Mouse (Mus musculus): ENCODE data around the gene Ankmy2. TPM values are rescaled to one million over a fixed set of nuclear protein-coding genes. Genes with fewer than 3 reads are reported as not detected.
"Not testable (repeated sequence)": the region's sequence is repeated elsewhere in the genome, so short reads cannot be mapped to it uniquely, and the experiment has no call there.

Gene Ankmy2
- total RNA-seq, 1 experiment from 2014 or later = 28.4 TPM

DNA sequence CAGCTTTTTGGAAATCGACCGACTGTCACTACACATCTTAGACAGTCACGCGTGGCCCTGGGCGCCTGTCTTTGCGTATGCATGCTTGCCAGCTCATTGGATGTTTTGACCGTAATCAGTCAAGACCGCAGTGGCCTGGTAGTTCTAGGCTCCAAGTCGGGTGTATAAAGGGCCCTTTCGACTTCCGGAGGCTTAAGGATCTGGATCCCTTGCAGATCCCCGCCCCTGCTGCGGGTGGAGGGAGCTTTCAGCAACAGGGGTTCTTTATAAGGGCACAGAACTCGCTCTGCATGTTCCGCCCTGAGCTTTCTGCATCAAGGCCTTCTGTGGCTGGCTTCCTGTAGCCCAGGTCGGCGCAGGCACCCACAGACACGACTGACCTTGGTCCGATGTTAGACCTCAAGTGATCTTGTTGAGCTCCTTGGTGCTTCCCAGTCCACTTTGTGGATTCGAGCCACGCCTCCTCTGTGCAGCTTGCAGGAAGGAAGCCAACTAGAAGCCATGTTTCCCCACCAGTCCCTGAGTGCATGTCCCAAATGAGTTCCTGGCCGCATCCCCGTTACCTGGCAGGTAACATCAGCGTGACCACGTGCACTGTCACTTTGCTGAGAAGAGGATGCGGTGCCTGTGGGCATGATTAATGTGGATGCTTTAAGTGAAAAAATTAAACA is 859 bp downstream of the Ankmy2 start, which contains the start of gene Bzw2:
Bzw2 (minus strand) TSS at position 443 of the 671 bp plus-strand sequence.
- peak; percentile 79 for DNase-seq

DNA sequence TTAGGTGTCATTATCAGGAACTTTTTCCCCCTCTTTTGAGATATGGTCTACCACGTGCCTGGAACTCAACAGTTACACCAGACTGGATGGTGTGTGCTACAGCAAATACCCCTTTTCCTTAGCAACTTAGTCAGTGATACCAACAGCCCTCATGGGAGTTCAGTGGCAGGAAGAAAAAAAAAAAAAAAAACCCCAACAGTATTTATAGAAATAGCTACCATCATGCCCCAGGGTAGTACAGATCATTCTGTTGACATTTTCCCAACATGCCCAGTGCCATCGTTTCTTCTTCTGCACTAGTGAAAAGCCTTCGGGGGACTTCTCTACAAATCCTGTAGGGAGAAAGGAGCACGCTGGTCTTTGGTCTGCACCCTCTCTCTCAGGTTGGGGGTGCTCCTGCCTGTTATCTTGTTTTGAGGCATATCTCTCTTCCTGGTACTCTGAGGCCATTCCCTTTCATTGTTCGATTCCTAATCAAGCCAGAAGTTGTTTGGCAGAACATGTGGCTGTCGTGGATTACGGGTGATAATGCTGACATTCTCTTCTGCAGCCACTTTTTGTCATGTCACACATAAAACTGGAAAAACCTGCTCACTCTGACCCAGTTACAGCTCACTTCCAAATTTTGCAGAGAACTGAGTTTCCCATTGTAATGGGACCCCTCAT is 7.3 kb downstream of the Ankmy2 start:
- no peak for DNase-seq

DNA sequence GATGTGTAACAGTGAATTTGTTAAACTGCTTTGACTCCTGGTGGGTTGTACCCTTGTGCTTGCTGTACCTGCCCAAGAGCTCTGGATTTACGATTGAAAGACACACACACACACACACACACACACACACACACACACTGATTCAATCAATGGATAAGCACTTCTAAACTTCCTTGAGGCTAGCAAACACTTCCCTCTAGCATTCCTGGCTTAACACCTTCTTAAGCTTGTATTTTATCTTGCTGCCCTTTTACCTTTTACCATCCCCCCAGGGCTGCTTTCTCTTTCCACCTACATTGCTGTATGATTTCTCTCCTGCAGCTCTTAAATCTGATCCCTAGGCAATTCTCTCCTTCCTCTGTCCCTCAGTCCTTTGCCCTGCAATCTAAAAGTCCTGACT is 8.4 kb downstream of the Ankmy2 start:
- DNase-seq = no peak

DNA sequence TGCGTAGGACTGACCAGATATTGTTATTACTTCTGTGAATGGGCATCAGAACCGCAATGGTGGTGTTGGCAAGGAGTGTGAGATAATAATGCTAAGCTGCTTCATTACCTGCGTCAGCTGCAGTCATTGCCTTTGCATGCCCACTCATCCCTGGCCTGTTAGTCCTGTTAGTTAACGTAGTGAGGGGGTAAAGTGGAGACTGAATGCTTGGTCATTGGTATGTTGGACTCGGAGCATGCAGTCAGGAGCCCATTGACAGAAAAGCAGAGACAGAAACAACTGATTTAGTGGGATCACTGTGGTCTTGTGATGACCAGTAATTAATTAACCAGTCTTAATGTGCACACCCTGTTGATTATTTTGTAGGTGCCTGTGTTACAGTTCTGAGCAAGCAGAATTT is 20.3 kb downstream of the Ankmy2 start:
- DNase-seq = no peak

DNA sequence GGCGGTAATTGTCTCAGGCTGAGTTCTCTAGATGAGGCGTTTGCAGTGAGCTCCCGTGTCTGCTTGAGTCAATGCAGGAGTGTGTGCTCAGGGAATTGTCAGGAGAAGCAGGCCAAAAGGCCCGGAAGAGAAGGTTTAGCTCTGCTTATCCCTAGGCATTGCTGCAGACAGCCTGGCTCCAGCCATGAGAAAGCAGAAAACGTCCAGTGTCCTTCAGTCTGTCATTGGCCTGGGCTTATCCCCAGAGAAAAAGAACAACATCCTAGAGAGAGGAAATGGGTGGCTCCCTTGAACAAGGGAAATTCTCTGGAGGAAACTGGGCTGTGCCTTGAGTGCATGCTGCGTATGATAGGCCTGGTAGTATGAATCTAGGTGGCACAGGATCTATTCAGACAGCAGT is 25.7 kb downstream of the Ankmy2 start:
- DNase-seq = peak; percentile 38

DNA sequence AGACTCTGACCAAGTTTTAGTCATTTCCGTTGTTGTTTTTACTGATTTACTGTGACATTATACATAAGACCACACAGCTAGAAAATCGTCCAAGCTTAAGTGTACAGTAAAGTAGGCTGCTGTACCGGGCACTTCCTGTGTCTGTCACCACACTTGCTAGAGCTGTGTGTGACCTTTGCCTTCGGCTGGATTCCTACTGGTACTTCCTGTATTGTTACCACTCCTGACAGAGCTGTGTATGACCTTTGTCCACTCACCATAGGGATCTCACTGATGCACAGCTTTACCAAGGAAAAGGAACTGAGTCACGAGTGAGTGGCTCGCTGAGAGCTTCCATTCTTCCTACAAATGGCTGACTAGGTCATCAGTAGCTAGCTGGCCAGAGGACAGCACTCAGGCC is 30.2 kb downstream of the Ankmy2 start:
- no peak for DNase-seq

GRCm38 (mm10) chr12:36189610-36190009 is 32.7 kb downstream of the Ankmy2 start:
- no peak for DNase-seq

DNA sequence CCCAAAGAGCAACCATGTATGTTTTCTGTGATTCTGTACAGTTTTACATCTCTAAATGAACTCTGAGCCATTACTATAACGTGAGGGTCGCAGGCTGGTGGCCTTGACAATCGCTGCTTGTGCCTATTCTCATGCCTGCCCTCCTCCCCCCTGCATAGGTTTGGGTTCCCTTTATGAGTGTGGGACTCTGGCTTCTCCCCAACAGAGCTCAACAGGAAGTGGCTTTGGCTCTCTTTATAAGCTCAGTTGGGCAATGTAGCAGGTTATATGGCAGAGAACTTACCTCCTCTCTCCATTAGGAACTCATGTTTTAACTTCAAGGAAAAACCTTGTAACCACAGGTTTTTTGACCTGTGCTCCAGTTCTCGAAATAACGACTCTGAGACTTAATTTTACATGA is 33.4 kb downstream of the Ankmy2 start:
- no peak for DNase-seq

GRCm38 (mm10) chr12:36194976-36195375 is 38.1 kb downstream of the Ankmy2 start:
- no peak for DNase-seq

DNA sequence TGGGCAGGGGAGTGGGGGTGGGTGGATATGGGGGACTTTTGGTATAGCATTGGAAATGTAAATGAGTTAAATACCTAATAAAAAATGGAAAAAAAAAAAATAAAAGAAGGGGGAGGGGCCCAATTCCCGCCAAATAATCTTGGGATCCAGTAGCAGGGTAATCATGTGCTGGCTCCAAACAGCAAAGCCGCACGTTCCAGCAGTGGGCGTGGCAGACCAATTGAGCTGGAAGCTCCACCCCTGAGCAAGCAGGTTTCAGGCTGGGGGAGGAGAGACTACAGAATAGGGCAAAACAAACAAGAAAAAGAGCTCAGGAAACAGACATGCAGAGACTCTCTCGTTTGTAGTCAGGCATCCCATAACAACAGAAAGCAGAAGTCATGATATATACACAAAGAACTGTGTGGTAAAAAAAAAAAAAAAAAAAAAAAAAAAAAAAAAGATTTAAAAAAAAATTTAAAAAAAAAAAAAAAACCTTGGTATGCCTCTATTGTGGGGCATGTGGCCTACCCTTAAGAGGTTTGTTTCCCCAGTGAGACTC is 48.7 kb downstream of the Ankmy2 start:
- not testable (repeated sequence) for DNase-seq

GRCm38 (mm10) chr12:36207072-36207799 is 50.3 kb downstream of the Ankmy2 start:
- DNase-seq = peak; percentile 81

DNA sequence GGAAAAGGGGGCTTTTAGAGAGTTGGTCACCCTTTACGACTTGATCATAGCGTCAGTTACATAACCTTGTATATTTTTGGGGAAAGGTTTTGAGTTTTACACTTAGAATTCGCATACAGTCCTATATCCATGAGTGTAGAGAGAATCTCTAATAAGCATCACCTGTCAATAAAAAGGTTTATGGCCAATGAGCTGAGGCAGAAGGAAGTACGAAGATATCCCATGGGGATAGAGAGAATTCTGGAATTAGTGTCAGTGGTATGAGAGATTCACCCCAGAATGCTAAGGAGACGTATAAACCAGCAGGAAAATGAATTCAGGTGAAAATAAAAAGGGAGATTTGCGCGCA is 50.9 kb downstream of the Ankmy2 start:
- DNase-seq = no peak

DNA sequence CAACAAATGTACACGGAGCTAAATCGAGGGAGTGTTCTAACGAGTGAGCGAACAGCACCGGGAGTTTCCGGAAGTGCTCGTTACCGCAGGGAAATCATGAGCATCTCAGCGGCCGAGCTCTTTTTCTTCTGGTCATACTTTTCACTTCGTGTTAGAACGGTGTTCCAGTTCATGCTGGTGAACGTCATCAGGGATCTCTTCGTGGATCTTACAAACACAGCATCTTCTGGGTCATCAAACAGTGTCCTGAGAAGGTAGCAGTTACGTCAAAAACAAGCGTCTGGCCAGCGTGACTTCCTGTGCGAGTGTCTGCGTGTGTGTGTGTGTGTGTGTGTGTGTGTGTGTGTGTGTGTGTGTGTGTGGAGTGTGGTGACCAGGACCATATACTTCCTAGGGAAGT is 51.5 kb downstream of the Ankmy2 start:
- no peak for DNase-seq

DNA sequence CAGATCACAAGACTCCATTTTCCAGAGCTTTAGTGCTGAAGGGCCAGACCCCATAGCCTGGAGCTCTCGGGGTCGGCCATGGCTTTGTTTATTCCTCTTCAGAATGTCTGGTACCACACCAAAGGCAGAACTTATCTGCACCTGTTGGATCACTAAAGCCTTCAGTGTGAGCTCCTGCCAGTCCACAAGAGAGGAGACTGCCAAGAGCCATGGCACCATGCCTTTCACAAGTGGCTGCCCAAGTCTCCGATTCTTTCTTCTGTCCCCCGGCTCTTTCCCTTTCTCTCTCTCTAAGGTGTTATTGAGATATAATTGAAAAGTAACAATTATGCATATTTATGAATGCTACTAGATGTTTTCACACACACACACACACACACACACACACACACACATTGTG is 53.2 kb downstream of the Ankmy2 start:
- DNase-seq = peak; percentile 16

DNA sequence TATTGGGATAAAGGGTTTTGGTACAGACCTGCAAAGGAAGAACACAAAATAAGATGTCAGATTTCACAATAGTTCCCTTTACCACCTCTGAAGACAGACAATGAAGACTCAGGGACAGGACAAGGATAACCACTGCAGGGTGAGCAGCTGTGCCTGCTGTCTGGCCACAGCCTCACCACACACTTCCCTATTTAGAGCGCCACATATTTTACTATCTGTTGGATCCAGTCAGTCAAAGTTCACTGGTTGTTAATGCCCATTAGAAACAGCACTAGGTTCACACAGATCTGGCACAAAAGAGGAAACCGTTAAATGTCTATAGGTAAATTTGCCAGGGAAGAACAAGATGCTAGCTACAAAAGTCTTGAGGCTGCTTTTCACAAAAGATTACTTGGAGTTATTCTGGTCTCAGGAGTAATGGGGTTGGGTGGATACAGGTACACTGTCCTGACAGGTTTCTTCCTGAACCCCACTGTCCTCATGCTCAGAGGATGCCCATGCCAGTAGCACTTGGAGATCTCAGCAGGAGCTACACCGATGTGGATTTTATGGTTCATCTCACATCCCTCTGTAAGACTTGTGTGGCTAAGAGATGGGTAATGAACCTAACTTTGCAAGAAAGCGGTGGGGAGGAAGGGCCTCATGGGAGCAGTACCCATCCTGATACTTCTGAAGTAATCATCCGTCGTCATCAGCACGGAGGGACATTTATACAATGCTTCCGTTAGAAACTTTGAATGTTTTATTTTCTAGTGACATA is 57.7 kb downstream of the Ankmy2 start:
- no peak for DNase-seq

- DNase-seq = peak; percentile 55
Observed at GRCm38 (mm10) chr12:36215149-36215480, 58.2 kb downstream of the Ankmy2 start.

- no peak for DNase-seq
Observed at GRCm38 (mm10) chr12:36216230-36216629, 59.3 kb downstream of the Ankmy2 start.

- DNase-seq = no peak
Observed at GRCm38 (mm10) chr12:36216905-36217304, 60.0 kb downstream of the Ankmy2 start.

DNA sequence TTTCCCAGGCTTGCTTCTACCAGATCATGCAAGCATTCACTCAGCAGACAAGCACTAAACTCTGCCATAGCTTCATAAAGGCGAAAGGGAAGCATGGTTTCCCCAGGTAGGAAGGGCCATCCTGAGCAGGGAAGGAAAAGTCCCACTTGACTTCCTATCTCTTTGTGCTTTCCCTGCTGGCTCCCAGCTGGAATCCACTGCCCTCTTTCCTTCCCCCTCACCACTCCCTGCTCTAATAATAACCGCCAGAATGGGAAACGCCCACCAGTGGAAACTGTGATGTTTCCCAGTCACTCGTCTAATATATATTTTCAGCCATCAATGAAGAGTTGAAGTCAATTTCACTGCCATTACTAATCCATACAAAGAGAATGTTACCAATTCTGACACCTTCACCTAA is 67.5 kb downstream of the Ankmy2 start:
- no peak for DNase-seq

GRCm38 (mm10) chr12:36231386-36231785 is 74.5 kb downstream of the Ankmy2 start:
- no peak for DNase-seq

DNA sequence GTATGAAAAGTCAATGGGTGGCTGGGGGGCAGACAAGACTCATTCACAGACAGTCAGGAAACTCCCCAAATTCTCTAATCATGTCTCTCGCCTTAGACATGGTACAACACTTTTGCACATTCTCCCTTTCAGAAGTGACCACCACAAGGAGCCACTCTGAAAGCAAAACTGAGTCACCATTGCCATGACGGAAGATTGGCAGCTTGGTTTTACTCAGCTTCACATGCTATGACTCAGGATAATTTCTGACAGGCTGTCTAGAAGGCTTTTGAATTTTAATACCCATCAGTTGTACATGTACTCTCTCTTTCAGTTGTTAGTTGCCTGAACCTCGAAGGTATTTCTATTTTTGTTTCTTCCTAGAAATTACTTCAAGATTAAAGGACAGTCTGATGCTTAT is 84.3 kb downstream of the Ankmy2 start:
- DNase-seq = no peak

Data from adrenal gland, postnatal 14 days (tissue).